Mouse (Mus musculus): ENCODE data around the gene Zswim4.

- no peak for TF ChIP-seq CTCF (IDR thresholded peaks at IDR 0.05; ENCODE audit: borderline replicate concordance, extremely low read depth, insufficient read depth, insufficient read length)
- no peak for TF ChIP-seq POLR2A (IDR thresholded peaks at IDR 0.05; ENCODE audit: borderline replicate concordance, extremely low read depth, insufficient read depth, insufficient read length, poor library complexity, severe bottlenecking)
These were observed 43.9 kb upstream of the Zswim4 start for GRCm38 (mm10) chr8:84280777-84281176.
